ENCODE assay signal across 8 mouse cellular contexts in the genomic region with DNA sequence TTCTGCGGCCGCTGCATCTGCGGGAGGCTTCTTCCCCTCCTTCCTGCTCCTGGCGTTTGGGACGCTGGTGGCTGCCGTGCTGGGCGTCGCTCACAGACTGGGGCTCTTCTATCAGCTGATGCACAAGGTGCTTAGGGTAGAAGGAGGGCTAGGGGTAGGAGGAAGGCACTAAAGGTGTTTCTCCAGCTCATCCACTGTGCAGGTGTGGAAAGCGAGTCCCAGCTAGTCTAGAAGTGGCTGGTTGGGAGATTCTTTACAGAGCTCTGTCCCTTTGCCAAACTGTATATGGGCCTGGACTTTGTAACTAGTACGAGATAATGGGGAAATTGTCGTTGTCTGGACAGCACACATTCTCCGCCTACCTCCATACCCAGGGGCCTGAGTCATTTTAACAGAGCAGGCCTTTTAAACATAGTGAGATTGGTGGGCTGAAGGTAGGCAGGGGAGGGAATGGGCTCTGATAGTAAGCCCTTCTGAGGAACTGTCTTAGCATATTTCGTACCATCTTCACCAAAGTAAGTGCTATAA. TPM values are rescaled to one million over a fixed set of nuclear protein-coding genes. Genes with fewer than 3 reads are reported as not detected.
DNase-seq lines count a peak whose midpoint lies in the region; ATAC-seq and TF ChIP-seq lines count a peak whose summit lies in the region.

No protein-coding gene starts in this region.

- H3K4me3 ChIP-seq in heart, embryonic 13.5 days, result peak overlapping the region; percentile 62
- H3K4me3 ChIP-seq in G1E (ENCODE audit: low read depth, low read length), result peak overlapping the region; percentile 83
- peak overlapping the region; percentile 74 for H3K4me3 ChIP-seq in hindbrain, embryonic 10.5 days

- H3K36me3 ChIP-seq in heart, embryonic 13.5 days, result peaks cover 39% of the 10 kb centered on the region
- H3K36me3 ChIP-seq in G1E (replicated peaks), result peaks cover 43% of the 10 kb centered on the region
- H3K36me3 ChIP-seq in hindbrain, embryonic 10.5 days, result peaks cover 31% of the 10 kb centered on the region

- no peaks in the 10 kb centered on the region for H3K27me3 ChIP-seq in heart, embryonic 13.5 days (replicated peaks)
- H3K27me3 ChIP-seq in G1E (ENCODE audit: insufficient read depth, low read length), result 0 out of 2 replicates have a peak, but pooled peaks cover 3% of the 10 kb centered on the region
- no peaks in the 10 kb centered on the region for H3K27me3 ChIP-seq in hindbrain, embryonic 10.5 days (ENCODE audit: insufficient read depth, poor library complexity, severe bottlenecking)

- WGBS in heart, embryonic 13.5 days, result 6% methylated on average over 13 of the region's 13 CpGs
- 18% methylated on average over 13 of the region's 13 CpGs for WGBS in hindbrain, embryonic 10.5 days

- H3K9me3 ChIP-seq in heart, embryonic 13.5 days, result no peaks in the 10 kb centered on the region
- no peaks in the 10 kb centered on the region for H3K9me3 ChIP-seq in G1E (replicated peaks)
- H3K9me3 ChIP-seq in hindbrain, embryonic 10.5 days, result no peaks in the 10 kb centered on the region

- peak overlapping the region; percentile 93 for H3K27ac ChIP-seq in heart, embryonic 13.5 days (replicated peaks)
- H3K27ac ChIP-seq in hindbrain, embryonic 10.5 days, result peak overlapping the region; percentile 93

- H3K4me2 ChIP-seq in heart, embryonic 13.5 days, result peak overlapping the region; percentile 81

- TF ChIP-seq CTCF in G1E (IDR thresholded peaks at IDR 0.05; ENCODE audit: low read depth, low read length), result no peak

- peaks cover 23% of the 10 kb centered on the region for H3K4me1 ChIP-seq in heart, embryonic 13.5 days
- H3K4me1 ChIP-seq in G1E (ENCODE audit: insufficient read depth, low read depth, low read length), result peaks cover 33% of the 10 kb centered on the region
- peaks cover 17% of the 10 kb centered on the region for H3K4me1 ChIP-seq in hindbrain, embryonic 10.5 days (replicated peaks)

- no peak for DNase-seq in heart, adult 18-20 months
- peak; percentile 34 for DNase-seq in G1E (ENCODE audit: low spot score)
- no peak for DNase-seq in hindbrain, embryonic 10.5 days (ENCODE audit: low spot score)
- DNase-seq in adrenal gland, postnatal 10 days, result no peak
- no peak for DNase-seq in thymus, postnatal 25 days
- DNase-seq in left cerebral cortex, adult 18-20 months (ENCODE audit: low spot score in 2 of 2), result no peak

- peak; percentile 29 for ATAC-seq in heart, embryonic 13.5 days (ENCODE audit: extremely low read depth, insufficient number of reproducible peaks, low FRiP score, low TSS enrichment)
- peak; percentile 3; the same call in 1 of the 2 replicates for ATAC-seq in G1E (ENCODE audit: extremely low read depth, insufficient number of reproducible peaks, low FRiP score, poor library complexity, severe bottlenecking)
- peak; percentile 0; the same call in 1 of the 2 replicates for ATAC-seq in megakaryocyte progenitor cell, adult 5-6 weeks (replicated peaks; ENCODE audit: poor library complexity)

- peak overlapping the region; percentile 84 for H3K9ac ChIP-seq in heart, embryonic 13.5 days

RNA-seq across cellular contexts. Expression of gene Ilvbl, which starts 1.0 kb away (rescaled TPM):
- polyA plus RNA-seq in heart, embryonic 13.5 days (2015; fragmentation: Nextera tagmentation; extraction: Ambion mirVana), result 52.4 and 54.6 TPM in 2 replicates
- total RNA-seq in heart, adult 18-20 months (2021), result 10 to 100 TPM; 31.6 to 40.5 TPM
- total RNA-seq in G1E (2014; fragmentation: Nextera tagmentation), result 6.2 and 7.0 TPM in 2 replicates
- 10.2 and 15.2 TPM in 2 replicates for total RNA-seq in G1E (2017)
- 7.7 and 9.3 TPM in 2 replicates for polyA plus RNA-seq in G1E (2012)
- polyA plus RNA-seq in hindbrain, embryonic 10.5 days (2016; fragmentation: Nextera tagmentation; extraction: Ambion mirVana), result 35.5 and 48.0 TPM in 2 replicates
- 23.1 and 26.9 TPM in 2 replicates for total RNA-seq in megakaryocyte progenitor cell, adult 5-6 weeks (2015)
- total RNA-seq in megakaryocyte progenitor cell, adult 5-6 weeks (2017), result 9.1 and 9.6 TPM in 2 replicates
- total RNA-seq in adrenal gland, postnatal 10 days (2021), result 10 to 100 TPM; 54.0 to 55.1 TPM
- 10 to 100 TPM; 30.5 to 30.9 TPM for total RNA-seq in left cerebral cortex, adult 18-20 months (2021)

RNA-seq across cellular contexts. Expression of gene Syde1, which starts 16.6 kb away (rescaled TPM):
- 14.4 and 14.7 TPM in 2 replicates for polyA plus RNA-seq in heart, embryonic 13.5 days (2015; fragmentation: Nextera tagmentation; extraction: Ambion mirVana)
- total RNA-seq in heart, adult 18-20 months (2021), result 10 to 100 TPM; 11.0 to 11.5 TPM
- total RNA-seq in G1E (2014; fragmentation: Nextera tagmentation) (not detected in 2 replicates), G1E (2017) (0.06 TPM in 1 of 2 replicates, not detected in the other)
- polyA plus RNA-seq in G1E (2012), result not detected in 2 replicates
- polyA plus RNA-seq in hindbrain, embryonic 10.5 days (2016; fragmentation: Nextera tagmentation; extraction: Ambion mirVana), result 12.2 TPM in 2 replicates
- 0.73 and 1.3 TPM in 2 replicates for total RNA-seq in megakaryocyte progenitor cell, adult 5-6 weeks (2015)
- total RNA-seq in megakaryocyte progenitor cell, adult 5-6 weeks (2017), result 0.54 and 0.78 TPM in 2 replicates
- 10 to 100 TPM; 27.3 to 29.2 TPM for total RNA-seq in adrenal gland, postnatal 10 days (2021)
- 1 to 10 TPM; 7.8 to 8.5 TPM for total RNA-seq in left cerebral cortex, adult 18-20 months (2021)

RNA-seq across cellular contexts. Expression of gene Olfr1357, which starts 42.7 kb away (rescaled TPM):
- polyA plus RNA-seq in heart, embryonic 13.5 days (2015; fragmentation: Nextera tagmentation; extraction: Ambion mirVana), result not detected in 2 replicates
- not detected for total RNA-seq in heart, adult 18-20 months (2021)
- total RNA-seq in G1E (2014; fragmentation: Nextera tagmentation) (not detected in 2 replicates), G1E (2017) (0.16 and 0.29 TPM in 2 replicates)
- polyA plus RNA-seq in G1E (2012), result not detected in 2 replicates
- not detected in 2 replicates for polyA plus RNA-seq in hindbrain, embryonic 10.5 days (2016; fragmentation: Nextera tagmentation; extraction: Ambion mirVana)
- total RNA-seq in megakaryocyte progenitor cell, adult 5-6 weeks (2015), result not detected in 2 replicates
- not detected in 2 replicates for total RNA-seq in megakaryocyte progenitor cell, adult 5-6 weeks (2017)
- not detected for total RNA-seq in adrenal gland, postnatal 10 days (2021)
- not detected for total RNA-seq in left cerebral cortex, adult 18-20 months (2021)

RNA-seq across cellular contexts. Expression of gene Olfr1358, which starts 57.9 kb away (rescaled TPM):
- polyA plus RNA-seq in heart, embryonic 13.5 days (2015; fragmentation: Nextera tagmentation; extraction: Ambion mirVana), result not detected in 2 replicates
- not detected for total RNA-seq in heart, adult 18-20 months (2021)
- total RNA-seq in G1E (2014; fragmentation: Nextera tagmentation) (not detected in 2 replicates), G1E (2017) (0.17 TPM in 1 of 2 replicates, not detected in the other)
- polyA plus RNA-seq in G1E (2012), result not detected in 2 replicates
- polyA plus RNA-seq in hindbrain, embryonic 10.5 days (2016; fragmentation: Nextera tagmentation; extraction: Ambion mirVana), result not detected in 2 replicates
- total RNA-seq in megakaryocyte progenitor cell, adult 5-6 weeks (2015), result not detected in 2 replicates
- not detected in 2 replicates for total RNA-seq in megakaryocyte progenitor cell, adult 5-6 weeks (2017)
- not detected for total RNA-seq in adrenal gland, postnatal 10 days (2021)
- total RNA-seq in left cerebral cortex, adult 18-20 months (2021), result not detected
